Mouse (Mus musculus): Measurements from ENCODE around the gene Efl1.
"Not testable (repeated sequence)": the region's sequence is repeated elsewhere in the genome, so short reads cannot be mapped to it uniquely, and the experiment has no call there.

Gene Efl1

DNA sequence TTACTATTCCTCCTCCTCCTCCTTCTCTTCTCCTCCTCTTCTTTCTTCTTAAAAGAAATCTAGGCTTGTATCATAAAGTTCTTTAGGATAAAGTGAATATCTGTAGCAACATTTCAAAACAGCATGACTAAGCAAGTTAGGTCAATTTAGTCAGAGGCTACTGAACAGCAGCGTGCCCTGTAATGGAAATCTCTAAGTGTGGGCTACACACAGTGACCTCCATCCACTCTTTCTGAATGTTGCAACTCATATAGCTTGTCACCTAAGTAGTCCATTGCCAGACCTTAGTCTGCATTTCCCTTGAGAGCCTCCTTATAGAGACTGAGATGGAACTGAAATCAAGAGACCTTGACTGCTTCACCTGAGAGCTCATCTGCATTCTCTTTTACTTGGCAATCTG is 116.5 kb downstream of the Efl1 start:
- DNase-seq: no peak

DNA sequence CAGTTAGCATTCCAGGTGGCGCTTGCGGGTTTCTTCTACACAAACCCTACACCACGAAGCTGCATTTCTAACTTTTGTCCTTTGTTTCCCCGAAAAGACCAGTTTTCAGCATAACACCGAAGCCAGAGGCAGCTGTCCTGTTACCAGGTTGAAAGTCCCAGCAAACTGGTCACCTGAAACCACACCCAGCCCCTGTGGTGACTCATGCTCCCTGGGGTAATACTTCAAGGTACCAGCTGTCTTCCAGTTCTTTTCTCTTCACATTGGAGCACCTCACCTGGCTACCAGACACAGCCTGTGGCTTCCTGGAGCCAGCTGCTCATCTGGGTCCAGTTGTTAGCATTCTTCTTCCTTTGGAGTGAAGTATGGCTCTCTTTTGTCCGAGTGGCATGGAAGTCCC is 118.2 kb downstream of the Efl1 start:
- DNase-seq: no peak

DNA sequence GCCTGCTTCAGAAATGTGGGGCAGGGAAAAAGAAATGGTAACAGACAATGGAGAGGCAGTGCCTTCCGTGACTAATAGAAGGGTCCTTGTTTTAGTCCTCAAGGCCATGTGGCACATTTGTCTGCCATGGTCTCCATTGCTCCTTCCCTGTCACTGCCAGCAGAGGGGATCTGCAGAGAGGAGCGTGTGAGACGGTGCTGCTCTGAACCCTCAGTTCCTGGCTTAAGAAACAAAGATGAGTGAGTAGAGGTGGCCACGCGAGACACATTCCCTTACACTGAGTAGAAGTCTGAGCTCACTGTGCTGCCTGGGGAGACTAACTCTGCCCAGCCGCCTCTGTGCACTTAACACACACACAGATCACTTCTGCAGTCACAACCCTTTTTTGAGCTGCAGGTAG is 121.8 kb downstream of the Efl1 start:
- no peak for DNase-seq

DNA sequence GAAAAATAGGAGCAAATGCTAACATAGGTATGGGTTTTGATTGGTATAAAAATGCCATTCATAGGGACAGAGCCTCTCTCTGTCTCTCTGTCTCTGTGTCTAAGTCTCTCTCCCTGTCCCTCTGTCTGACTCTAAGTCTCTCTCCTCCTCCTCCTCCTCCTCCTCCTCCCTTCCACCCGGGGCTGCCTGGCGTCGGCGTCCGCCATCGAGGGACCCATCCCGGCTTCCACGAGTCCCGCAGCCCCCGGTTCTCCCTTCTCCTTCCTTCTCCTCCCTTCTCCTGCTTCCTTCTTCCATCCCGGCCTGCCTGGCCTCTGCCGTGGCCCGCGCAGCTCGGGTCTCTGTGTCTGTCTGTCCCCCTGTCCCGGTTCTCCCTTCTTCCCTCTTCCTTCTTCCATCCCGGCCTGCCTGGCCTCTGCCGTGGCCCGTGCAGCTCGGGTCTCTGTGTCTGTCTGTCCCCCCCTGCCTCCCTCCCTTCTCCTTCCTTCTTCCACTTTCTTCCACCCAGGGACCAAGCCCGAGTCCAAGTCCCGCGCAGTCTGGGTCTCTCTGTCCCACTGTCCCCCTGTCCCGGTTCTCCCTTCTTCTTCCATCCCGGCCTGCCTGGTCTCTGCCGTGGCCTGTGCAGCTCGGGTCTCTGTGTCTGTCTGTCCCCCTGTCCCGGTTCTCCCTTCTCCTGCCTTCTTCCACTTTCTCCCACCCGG is 122.7 kb downstream of the Efl1 start:
- DNase-seq: not testable (repeated sequence)

DNA sequence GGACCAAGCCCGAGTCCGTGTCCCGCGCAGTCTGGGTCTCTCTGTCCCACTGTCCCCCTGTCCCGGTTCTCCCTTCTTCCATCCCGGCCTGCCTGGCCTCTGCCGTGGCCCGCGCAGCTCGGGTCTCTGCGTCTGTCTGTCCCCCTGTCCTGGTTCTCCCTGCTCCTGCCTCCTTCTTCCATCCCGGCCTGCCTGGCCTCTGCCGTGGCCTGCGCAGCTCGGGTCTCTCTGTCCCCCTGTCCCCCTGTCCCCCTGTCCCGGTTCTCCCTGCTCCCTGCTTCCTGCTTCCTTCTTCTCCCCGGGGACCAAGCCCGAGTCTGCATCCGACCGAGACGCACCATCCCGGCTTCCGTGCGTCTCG is 123.2 kb downstream of the Efl1 start:
- DNase-seq: not testable (repeated sequence)

DNA sequence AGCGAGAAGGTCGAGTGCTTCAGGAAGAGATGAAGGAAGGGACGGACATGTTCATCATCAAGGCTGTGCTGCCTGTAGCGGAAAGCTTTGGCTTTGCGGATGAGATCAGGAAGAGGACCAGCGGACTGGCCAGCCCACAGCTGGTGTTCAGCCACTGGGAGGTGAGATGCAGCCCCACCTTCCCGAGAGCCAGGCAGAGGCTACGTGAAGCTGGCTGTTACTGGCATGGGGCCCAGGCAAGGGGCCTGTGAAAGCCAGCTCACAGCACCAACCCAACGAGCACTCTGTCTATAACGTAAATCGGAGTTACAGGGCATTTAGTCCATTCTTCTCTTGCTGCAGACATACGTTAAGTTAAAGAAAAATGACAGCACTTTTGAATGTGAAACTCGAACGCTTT is 124.1 kb downstream of the Efl1 start:
- no peak for DNase-seq

DNA sequence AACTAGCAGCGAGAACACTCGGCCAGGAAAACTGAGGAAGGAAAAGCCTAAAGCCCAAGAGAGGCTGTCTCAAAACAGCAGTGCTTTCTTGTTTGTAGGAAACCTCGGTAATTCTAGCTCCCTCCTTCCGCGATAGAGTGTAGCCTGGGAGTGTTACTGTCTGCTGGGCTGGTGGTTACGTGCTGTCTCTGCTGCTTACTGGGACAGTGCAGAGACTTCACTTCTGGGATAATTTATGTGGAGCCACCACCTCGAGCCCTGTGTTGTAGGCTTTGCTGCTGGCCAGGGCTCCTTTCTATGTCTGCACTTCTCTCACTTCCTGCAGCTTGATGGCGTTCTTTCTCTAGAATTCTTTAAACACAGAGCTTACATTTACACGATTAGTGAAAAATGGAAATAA is 124.7 kb downstream of the Efl1 start:
- DNase-seq: no peak

DNA sequence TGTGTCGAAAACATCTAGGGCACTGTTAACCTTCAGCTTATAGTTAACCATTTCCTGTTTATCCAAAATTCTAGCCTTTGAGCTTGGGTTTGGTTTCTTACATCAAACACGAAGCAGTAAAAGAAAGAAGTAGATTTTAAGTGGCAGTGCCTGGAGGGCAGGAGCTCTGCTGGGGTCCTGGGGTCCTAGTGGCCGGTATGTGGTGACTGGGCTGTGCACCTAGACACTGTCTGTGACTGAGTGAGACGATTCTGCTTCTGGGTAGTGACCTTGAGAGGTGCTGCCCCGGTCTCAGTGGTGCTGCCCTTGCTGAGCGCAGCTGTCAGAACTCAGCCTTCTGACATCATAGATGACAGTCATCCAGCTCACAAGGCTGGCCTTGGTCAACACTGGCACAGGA is 125.5 kb downstream of the Efl1 start:
- no peak for DNase-seq

DNA sequence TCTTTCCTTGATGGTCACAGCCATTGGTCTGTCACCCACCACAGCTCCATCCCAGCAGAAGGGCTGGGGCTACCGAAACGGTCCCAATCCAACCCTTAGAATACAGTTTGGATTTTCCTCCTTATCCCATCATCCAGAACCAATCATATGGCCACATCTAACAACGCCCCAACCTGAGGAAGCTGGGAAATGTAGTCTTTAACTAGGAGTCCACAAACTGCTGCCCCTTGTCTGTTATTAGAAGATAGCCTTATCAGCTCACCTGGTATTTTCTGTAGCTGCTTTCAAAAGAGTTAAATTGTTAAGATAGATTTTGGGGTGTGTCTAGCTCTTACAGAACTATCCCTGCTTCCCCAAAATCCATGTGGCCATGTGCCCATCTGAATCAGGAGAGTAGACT is 126.7 kb downstream of the Efl1 start:
- DNase-seq: no peak

DNA sequence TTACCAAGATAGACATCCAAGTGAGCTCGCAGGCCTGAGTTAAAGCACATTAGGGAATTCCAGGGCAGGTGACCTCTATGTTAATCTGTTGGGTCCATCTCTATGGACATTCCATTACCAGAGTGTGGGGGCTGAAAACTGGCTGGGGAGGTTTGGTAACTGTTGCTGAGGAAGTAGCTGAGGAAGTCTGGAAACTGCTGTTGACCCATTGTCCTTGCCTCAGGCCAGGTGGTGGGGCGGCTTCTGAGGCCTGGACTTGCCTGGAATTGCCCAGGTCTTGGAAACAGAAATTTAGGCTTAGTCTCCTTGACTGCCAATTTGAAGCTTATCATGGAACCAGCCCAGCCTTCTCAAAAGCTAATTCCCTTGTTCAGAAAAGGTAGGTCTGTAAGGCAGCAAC is 134.7 kb downstream of the Efl1 start:
- DNase-seq: peak; percentile 26 to 33

DNA sequence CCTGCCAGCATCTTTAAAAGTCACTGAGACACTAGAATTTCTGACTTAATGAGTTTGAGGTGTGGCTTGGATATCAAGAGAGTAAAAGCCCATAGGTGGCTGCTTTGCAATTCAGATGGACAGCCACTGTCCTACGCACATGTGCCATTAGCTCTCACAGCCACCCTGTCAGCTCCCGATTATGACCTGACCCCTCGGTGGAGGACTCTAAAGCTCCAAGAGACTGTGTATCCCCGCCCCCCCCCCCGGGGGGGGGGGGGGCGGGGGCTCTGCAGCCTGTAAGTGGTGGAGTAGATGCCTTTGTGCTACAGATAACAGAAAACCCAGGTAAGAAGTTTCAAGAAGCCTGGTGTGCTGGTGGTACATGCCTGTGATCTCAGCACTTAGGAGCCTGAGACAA is 135.3 kb downstream of the Efl1 start:
- no peak for DNase-seq

DNA sequence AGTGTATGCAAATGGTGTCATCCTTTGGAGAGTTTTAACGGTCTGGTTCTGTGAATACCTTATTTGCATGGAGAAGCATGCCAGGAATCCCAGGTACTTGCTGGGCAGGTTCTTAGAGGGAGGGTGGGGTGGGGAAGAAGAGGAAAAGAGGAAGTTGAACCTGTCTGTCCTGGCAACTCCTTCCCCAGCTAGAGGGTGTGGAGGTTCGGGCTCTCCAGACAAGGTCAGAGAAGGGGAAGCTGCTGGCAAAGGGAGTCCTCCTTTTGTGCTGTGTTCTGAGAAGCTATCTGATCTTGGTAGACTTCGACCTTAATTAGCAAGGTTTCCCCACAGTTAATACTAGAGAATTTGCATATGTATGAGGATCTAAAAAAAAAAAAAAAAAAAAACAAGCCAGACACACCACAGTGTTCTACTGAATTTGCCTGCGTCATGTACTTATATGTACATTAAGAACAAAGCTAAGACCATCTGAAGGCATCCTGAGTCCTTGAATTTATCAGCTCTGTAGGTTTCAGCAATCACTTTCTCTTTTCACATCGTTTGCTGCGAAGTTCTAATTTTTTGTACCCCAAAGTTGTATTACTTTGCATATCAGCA is 137.0 kb downstream of the Efl1 start:
- DNase-seq: peak; percentile 9 to 13

DNA sequence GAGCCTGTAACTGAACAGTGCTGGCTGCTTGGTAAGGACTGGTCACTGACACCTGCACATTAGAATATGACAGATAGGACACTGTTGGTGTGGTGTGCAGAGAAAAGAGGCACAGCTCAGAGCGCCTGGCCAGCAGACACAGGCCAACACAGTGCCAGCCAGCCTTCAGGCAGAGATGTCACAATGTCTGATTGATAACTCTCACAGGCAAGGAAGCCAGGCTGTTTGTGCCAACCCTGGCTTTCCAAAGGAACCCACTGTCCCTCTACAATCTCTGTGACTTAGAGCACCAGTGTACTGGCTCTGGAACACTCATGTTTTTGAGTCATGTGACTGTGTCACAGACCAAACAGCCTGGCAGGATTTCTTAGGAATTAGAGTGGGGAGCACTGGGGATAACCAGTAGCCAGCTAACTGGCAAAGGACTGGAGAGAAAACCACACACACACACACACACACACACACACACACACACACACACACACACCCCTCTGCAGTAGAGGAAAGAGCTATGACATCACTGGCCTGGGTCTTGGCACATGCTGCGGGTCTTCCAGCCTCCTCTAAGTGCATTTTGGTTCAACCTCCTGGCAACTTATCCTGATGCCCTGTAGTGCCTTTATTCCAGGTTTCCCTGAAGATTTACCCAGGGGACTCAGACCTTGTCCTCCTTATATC is 137.7 kb downstream of the Efl1 start:
- no peak for DNase-seq

DNA sequence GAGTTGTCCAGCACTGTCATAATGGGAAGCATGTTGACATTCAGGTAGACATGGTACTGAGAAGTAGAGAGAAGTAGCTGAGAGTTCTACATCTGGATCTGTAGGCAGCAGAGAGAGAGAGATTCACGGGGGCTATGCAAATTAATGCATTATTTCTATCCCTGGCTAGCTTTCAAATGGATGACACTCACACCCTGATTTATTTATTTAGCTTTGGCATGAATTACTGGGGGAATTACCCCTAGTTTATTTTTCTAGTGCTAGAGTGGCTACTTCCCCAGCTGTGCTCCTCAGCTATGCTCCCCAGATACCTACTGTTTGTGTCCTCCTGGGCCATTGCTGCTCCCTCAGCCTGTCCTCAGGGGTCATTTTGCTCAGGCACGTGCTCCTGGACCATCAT is 144.2 kb downstream of the Efl1 start:
- DNase-seq: no peak

DNA sequence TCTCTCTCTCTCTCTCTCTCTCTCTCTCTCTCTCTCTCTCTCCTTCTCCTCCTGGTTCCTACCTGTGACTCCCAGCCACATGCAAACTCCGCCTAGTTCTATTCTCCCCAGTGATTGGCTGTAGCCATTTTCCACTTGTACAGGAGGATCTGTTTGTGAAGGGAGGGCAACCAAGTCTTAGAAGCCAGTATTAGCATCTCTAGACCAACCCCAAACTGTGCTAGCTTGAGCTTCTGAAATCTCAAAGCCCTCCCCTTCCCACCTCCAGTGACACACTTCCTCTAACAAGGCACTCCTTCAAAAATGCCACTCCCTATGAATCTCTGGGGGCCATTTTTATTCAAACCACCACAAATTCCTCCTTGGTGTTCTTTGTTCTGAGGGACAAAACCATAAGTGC is 144.7 kb downstream of the Efl1 start:
- DNase-seq: no peak

DNA sequence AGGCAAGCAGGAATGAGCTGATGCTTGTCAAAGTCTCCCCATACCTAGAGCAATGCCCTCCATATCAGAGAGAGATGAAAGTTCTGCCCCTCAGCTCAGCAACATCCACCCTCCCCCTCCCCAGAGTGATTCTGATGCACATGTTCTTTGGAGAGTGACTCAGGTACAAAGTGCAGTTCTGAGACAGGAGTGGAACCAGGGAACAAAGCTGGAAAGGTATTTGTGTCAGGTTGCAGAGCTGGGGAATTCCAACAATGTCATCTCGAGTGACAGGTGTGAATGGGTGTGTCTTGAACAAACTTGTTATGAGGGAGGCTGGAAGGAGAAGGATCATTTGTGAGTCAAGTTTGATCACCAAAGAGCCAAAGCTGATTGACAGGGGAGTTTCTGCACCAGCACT is 146.1 kb downstream of the Efl1 start:
- DNase-seq: no peak

DNA sequence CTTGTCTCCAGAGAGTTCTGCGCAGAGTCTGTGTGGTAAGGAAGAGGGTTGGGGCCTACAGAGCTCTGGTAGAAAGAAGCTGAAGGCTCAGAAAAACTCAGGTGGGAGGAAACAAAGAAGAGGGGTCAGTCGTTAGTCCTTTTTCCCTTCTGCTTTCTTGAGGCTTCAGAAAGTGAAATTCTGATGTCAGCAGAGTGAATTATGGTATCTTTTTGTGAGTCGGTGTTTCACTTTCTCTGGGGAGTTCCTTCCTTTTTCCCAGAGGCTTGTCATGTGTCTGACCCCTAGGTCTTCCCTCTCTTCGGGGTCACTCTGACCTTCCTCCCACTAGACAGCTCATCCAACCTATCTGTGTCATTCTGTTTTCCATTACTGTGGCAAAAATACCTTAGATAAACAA is 153.8 kb downstream of the Efl1 start:
- no peak for DNase-seq

DNA sequence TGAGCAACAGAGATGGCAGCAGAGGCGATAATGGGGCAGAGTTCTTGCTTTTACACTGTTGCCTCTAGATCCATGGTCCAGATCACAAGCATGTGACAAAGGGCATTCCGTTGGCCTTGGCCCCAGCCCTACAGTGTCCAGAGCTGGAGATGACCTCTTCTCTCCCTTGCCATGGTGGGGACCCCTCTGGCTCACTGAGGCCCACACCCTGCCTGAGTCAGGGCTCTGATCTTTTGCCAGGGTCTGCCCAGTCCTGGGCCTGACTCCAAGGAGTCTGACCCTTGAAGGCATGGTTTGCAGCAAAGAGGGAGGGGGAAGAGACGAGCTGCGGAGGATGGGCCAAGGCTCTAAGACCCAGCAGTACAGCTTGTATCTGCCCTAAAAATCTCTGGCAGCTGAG is 159.8 kb downstream of the Efl1 start:
- peak; percentile 20 to 25 for DNase-seq

DNA sequence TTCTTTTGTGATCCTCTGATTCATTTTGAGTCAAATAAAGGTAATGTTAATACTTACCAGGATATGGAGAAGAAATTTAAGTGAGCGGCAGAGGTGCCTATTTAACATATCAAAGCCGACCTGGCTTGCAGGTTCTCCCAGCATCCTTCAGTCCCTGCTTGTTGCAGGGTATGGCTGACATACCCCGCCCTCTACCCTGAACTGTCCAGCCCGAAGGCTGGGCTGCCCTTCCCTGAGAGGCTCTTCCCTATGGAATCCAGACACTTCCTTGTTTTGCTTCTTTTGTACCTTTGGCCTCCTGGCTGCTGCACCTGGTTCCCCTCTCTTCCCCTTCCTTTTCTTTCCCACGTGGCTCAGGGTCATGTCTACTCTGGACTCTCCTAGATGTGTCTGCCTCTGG is 160.7 kb downstream of the Efl1 start:
- no peak for DNase-seq

DNA sequence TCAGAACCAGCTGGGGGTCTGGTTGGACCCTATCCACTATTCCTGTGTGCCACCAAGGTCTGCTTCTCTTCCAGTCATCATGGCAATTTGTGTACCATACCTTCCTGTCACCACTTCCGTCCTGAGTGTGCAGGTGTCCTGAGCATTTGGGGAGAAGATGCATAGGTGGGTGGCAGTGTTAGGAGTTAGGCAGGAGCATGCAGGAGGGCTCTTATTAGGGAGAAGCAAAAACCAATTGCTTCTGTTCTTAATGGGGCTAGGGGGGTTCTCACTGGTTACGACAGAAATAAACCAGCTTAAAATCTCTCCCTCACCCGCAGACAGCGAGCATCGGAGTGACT is 162.4 kb downstream of the Efl1 start:
- DNase-seq: no peak

DNA sequence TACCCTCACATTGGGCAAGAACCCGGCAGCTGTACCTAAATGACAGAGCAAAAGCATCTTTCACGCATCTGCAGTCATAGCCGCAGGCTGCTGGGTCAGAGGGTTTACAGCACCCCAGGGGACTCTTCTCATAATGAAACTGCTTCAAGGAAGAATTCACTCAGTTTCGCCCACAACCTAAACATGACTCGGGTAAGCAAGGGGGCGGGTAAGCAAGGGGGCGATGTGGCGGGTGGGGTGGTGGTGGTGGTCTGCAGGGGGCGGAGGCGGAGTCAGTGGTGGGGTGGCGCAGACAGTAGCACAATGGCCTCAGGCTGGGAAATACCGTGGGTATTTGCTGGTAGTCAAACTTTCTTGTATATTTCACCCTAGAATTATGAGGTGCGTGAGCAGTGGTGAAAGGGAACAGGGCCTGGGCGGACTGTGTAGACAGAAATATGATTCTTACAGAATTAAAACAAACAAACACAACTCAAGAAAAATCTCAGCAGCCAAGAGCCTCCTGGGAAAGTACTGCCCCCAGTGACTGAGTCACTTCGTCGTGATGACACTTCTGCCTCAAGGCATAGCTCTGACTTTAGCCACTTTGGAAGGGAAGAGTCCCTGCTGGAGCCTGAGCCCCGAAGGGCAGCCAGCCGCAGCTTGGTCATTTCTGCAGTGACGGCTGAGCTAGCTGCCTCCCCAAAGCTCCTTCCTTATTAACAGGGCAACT is 162.9 kb downstream of the Efl1 start:
- DNase-seq: peak in 1 of 2 experiments; percentile 7

DNA sequence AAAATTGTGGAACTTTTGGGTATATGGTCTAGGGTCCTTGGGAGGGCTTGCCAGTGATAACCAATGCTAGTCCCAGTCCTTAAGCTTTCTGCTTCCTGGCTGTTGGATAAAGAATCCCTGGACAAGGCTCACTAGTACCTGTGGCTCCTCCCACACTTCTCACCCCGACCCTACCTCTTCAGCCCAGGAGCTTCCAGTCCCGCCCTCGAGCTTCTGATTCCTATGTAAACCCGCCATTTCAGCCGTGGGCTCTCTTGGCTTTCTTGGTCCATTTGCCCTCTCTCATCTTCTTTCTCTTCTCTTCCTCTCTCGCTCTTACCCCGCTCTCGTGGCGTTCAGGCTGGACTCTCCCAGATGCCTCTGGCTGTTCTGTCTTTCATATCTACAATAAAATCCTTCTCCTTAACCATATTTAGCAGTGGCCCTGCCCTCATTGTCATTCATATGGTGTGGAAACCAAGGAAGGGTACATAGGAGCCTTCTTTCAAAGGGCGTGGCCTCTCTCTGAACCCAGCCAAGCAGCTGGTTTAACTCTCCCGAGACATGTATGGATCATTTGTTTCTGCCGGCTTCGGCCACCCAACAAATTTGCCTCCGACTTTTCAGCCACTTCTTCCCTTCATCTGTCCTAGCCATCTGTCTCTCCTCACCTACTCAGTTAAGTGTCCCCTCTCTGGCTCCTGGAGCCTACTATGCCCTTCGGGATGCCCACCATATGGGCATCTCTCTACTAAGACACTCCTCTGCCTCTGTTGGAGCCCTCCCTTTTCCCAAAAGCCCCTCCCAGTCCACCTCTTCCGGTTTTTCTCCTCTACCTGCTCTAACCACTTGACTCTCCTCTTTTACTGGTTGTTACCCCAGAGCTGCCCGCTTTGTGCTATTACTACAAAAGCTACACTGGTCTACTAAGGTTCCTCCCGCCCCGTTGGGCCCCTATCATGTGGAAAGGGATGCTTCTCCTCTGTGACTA is 164.1 kb downstream of the Efl1 start:
- DNase-seq: no peak

DNA sequence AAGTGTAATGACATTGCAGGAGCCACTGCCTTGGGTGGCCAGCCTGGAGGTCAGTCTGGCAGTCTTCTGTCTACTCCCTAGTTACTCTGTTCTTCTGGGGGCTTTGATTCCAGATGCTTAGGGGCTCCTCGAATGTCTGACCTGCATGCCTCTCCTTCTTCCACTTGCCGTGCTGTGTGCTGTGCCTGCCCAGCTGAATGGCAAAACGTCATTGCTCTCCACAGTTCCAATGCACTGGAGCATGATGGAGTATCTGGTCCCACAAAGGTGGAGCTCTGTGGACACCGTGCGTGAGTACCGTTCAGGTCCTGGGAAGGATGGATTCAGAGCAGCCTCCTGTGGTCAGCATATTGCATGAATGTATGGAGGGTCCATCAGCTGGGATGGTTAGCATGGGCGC is 171.1 kb downstream of the Efl1 start:
- DNase-seq: no peak

All from kidney, postnatal 36 days (tissue).